Mouse (Mus musculus): ENCODE results near the gene Scmh1. TPM values are rescaled to one million over a fixed set of nuclear protein-coding genes. Genes with fewer than 3 reads are reported as not detected.

Scmh1 gene
- polyA plus RNA-seq, 1 experiment from 2014 or later = 48.7 TPM

- Histone ChIP-seq H3K9ac (0 out of 2 replicates have a peak overlapping the region, but pooled peaks have one; percentile 57), H3K4me1 (peaks cover 29% of the 10 kb centered on the region), H3K9me3 (no peaks in the 10 kb centered on the region), H3K4me3 (peak overlapping the region; percentile 80), H3K36me3 (peaks cover 33% of the 10 kb centered on the region), H3K27me3 (no peaks in the 10 kb centered on the region), H3K27ac (peak overlapping the region; percentile 48), H3K4me2 (peak overlapping the region; percentile 65)
- no peak for ATAC-seq (ENCODE audit: insufficient number of reproducible peaks, insufficient read depth, low FRiP score, low TSS enrichment, low read depth)
- WGBS = 35% methylated on average over 5 of the region's 5 CpGs
Measured at GRCm38 (mm10) chr4:120568005-120568404, 162.9 kb downstream of the Scmh1 start.

DNA sequence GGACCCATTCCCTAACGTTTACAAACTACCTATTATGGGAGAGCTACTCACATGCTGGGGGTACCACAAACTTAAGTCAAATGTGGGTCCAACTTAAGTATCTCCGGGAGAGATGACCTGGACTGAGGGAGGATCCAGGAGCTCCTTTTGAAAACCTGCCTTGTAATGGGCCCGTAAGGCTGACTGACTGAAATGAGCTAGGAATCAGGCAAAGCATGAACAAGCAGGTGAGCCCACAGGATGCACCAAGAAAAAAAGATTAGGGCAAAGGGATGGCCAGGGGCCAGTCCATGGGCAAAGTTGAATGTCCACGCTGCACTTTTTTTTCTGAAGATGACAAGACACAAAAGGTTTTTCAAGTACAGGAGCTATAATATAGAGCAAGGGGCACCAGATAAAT, 163.9 kb downstream of the Scmh1 start:
- peaks cover 23% of the 10 kb centered on the region for H3K36me3 ChIP-seq
- H3K27ac ChIP-seq = no peak overlapping the region
- peaks cover 29% of the 10 kb centered on the region for H3K4me1 ChIP-seq
- H3K9ac ChIP-seq = peak overlapping the region; percentile 94
- H3K27me3 ChIP-seq = no peaks in the 10 kb centered on the region
- H3K4me2 ChIP-seq = peak overlapping the region; percentile 65
- ATAC-seq (ENCODE audit: insufficient number of reproducible peaks, insufficient read depth, low FRiP score, low TSS enrichment, low read depth) = no peak
- H3K4me3 ChIP-seq = peak overlapping the region; percentile 80
- 5% methylated on average over 4 of the region's 4 CpGs for WGBS
- H3K9me3 ChIP-seq = no peaks in the 10 kb centered on the region

GRCm38 (mm10) chr4:120569486-120570437, 164.7 kb downstream of the Scmh1 start, which contains the start of gene Ctps:
TSS of gene Ctps (minus strand) at chr4:120570276.
- peak within 1 kb of the TSS; percentile 94 for H3K9ac ChIP-seq
- peak within 1 kb of the TSS; percentile 65 for H3K4me2 ChIP-seq
- H3K36me3 ChIP-seq = peaks cover 16% of the 10 kb centered on the region
- WGBS = under 1% methylated on average over 97 of the region's 97 CpGs
- H3K4me3 ChIP-seq = peak within 1 kb of the TSS; percentile 80
- H3K27me3 ChIP-seq = no peaks in the 10 kb centered on the region
- peak within 1 kb of the TSS; percentile 94 for H3K27ac ChIP-seq
- ATAC-seq (ENCODE audit: insufficient number of reproducible peaks, insufficient read depth, low FRiP score, low TSS enrichment, low read depth) = peak; percentile 97
- peaks cover 29% of the 10 kb centered on the region for H3K4me1 ChIP-seq
- no peaks in the 10 kb centered on the region for H3K9me3 ChIP-seq

DNA sequence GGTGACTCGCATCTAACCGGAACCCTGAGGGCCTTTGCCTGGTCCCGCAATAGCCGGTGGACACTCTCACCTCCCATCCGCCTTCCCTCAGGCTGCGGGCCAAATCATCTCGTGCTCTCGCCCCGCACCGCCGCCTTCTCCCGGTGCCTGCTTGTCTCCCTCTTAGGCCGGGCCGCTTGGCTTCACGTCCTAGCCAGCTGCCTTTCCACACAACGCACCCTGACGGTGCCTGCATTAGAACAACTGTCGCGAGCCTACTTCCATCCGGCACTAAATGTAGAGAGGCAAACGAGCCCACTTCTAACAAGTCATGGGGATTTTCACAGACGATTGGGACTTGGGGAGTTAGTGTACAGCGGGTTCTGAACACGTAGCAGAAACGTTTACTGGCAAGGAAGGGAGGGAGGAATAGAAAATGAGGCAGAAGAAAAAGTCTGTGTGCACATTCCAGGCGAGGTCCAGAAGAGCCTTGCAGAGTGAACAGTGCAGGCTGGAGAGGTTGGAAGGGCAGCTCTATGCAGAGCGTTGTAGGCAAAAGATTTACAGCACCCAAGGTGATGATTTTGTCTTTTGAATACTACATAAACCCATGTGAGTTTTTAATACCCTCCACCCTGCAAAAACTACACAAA, 165.5 kb downstream of the Scmh1 start:
- 1% methylated on average over 27 of the region's 27 CpGs for WGBS

DNA sequence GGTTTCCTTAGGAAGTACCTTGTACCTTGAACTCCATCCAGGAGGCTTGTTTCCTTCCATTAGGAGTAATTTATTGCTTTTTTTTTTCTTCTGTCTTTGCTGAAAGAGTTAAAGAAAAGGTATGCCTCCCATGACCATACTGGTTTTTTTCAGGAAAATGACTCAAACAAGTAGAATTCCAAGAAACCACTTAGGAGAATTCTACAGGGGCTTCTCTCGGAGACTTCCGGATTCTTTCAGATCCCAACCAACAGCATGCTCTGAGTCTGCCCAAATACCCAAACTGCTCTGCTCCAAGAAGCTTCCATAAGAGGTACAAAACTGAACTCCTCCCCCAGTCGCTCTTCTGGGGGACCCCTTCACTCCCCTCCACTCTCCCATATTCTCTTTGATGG, 166.0 kb downstream of the Scmh1 start:
- Histone ChIP-seq H3K9ac (peak overlapping the region; percentile 94; the same call in 1 of the 2 replicates), H3K27ac (peak overlapping the region; percentile 94), H3K4me3 (peak overlapping the region; percentile 80; the same call in 1 of the 2 replicates), H3K9me3 (no peaks in the 10 kb centered on the region), H3K27me3 (no peaks in the 10 kb centered on the region), H3K4me2 (peak overlapping the region; percentile 65), H3K36me3 (0 out of 2 replicates have a peak, but pooled peaks cover 6% of the 10 kb centered on the region), H3K4me1 (peaks cover 29% of the 10 kb centered on the region)
- WGBS = 37% methylated on average over 3 of the region's 3 CpGs
- no peak for ATAC-seq (ENCODE audit: insufficient number of reproducible peaks, insufficient read depth, low FRiP score, low TSS enrichment, low read depth)

More for the DNA sequence above, 165.5 kb downstream of the Scmh1 start:
- Histone ChIP-seq H3K27ac (peak overlapping the region; percentile 94), H3K27me3 (no peaks in the 10 kb centered on the region), H3K9ac (peak overlapping the region; percentile 94), H3K4me2 (peak overlapping the region; percentile 65), H3K4me3 (peak overlapping the region; percentile 80), H3K9me3 (no peaks in the 10 kb centered on the region), H3K36me3 (0 out of 2 replicates have a peak, but pooled peaks cover 9% of the 10 kb centered on the region), H3K4me1 (peaks cover 29% of the 10 kb centered on the region)
- ATAC-seq (ENCODE audit: insufficient number of reproducible peaks, insufficient read depth, low FRiP score, low TSS enrichment, low read depth) = peak; percentile 68

DNA sequence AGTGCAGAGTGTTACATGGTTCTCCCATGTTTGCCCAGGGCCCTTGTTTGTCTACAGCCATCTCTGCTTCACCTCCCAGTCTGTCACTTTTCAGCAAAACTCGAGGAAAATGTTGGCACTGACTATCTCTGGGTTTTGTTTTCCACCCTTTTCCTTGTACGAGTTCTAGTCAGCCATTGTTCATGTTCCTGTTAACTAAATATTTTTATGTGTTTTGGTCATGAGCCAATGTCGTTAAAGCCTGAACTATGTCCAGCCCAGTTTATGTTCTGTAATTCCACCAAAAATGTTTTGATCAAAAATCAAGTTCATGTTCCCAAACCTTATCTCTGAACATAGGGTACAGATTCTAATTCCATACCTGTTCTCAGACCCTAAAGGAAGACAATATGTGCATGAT, 166.6 kb downstream of the Scmh1 start:
- Histone ChIP-seq H3K27me3 (no peaks in the 10 kb centered on the region), H3K4me2 (no peak overlapping the region), H3K9me3 (no peaks in the 10 kb centered on the region), H3K36me3 (0 out of 2 replicates have a peak, but pooled peaks cover 2% of the 10 kb centered on the region), H3K4me3 (no peak overlapping the region), H3K27ac (no peak overlapping the region), H3K9ac (no peak overlapping the region), H3K4me1 (peaks cover 29% of the 10 kb centered on the region)
- ATAC-seq (ENCODE audit: insufficient number of reproducible peaks, insufficient read depth, low FRiP score, low TSS enrichment, low read depth) = no peak
- 65% methylated on average over 3 of the region's 3 CpGs for WGBS

Other genes starting within 250 kb of the Scmh1 start
- gene Edn2, start 244.1 kb upstream of the Scmh1 start, polyA plus RNA-seq (2015; fragmentation: Nextera tagmentation; extraction: Ambion mirVana) = 6.8 and 8.0 TPM in 2 replicates
- 0.32 and 0.36 TPM in 2 replicates for gene Foxo6, start 117.9 kb upstream of the Scmh1 start, polyA plus RNA-seq (2015; fragmentation: Nextera tagmentation; extraction: Ambion mirVana)
- not detected in 2 replicates for gene Slfnl1, start 127.0 kb downstream of the Scmh1 start, polyA plus RNA-seq (2015; fragmentation: Nextera tagmentation; extraction: Ambion mirVana)
- gene Ctps, start 165.0 kb downstream of the Scmh1 start, polyA plus RNA-seq (2015; fragmentation: Nextera tagmentation; extraction: Ambion mirVana) = 86.6 and 90.7 TPM in 2 replicates
- not detected in 2 replicates for gene Gm8439, start 183.5 kb downstream of the Scmh1 start, polyA plus RNA-seq (2015; fragmentation: Nextera tagmentation; extraction: Ambion mirVana)

Data from embryonic facial prominence, embryonic 13.5 days (tissue).